Mouse (Mus musculus) heart, embryonic 14.5 days (tissue): ENCODE measurements around the gene Mettl27. TPM values are rescaled to one million over a fixed set of nuclear protein-coding genes. Genes with fewer than 3 reads are reported as not detected.

Source experiments
- ATAC-seq: fragments of 200-750 bp; cut with Nextera tagmentation; 2 replicates; pipeline ENCODE4 v1.8.0; 2017; ENCODE audit warnings: low read depth, moderate TSS enrichment; ENCODE audit not compliant: insufficient number of reproducible peaks, insufficient read depth, low FRiP score
- H3K27ac ChIP-seq, 2 experiments: fragments of 200-500 bp in 1 of 2; fragments of 300-500 bp in 1 of 2; sonication (generic) in 1 of 2; replicated peaks in 1 of 2; 2 replicates each; pipeline ENCODE4 v1.5.1; 2012 to 2014; ENCODE audit warnings: low read depth in 2 of 2, low read length in 2 of 2, control low read depth in 1 of 2, mild to moderate bottlenecking in 1 of 2, mixed read lengths in 1 of 2; ENCODE audit not compliant: control insufficient read depth in 1 of 2, insufficient read depth in 1 of 2
- H3K27me3 ChIP-seq: fragments of 300-500 bp; sonication (generic); 2 replicates; pipeline ENCODE4 v1.6.1; 2014; ENCODE audit warnings: mild to moderate bottlenecking, low read length, control low read depth; ENCODE audit not compliant: control insufficient read depth, insufficient read depth
- H3K36me3 ChIP-seq: fragments of 300-500 bp; sonication (generic); 2 replicates; pipeline ENCODE4 v1.6.1; 2014; ENCODE audit warnings: mild to moderate bottlenecking, control low read depth, low read length, mixed read lengths; ENCODE audit not compliant: control insufficient read depth, insufficient read depth
- H3K4me1 ChIP-seq, 2 experiments: fragments of 200-500 bp in 1 of 2; fragments of 300-500 bp in 1 of 2; sonication (generic) in 1 of 2; 2 replicates each; pipeline ENCODE4 v1.6.1; 2012 to 2014; ENCODE audit warnings: low read length in 2 of 2, control low read depth in 1 of 2, mixed read lengths in 1 of 2; ENCODE audit not compliant: control insufficient read depth in 2 of 2, insufficient read depth in 2 of 2
- H3K4me2 ChIP-seq: fragments of 300-500 bp; sonication (generic); 2 replicates; pipeline ENCODE4 v1.6.1; 2014; ENCODE audit warnings: mild to moderate bottlenecking, low read length
- H3K4me3 ChIP-seq, 2 experiments: fragments of 200-500 bp in 1 of 2; fragments of 300-500 bp in 1 of 2; sonication (generic) in 1 of 2; 2 replicates each; pipeline ENCODE4 v1.5.1; 2012 to 2014; ENCODE audit warnings: low read length in 2 of 2, mild to moderate bottlenecking in 2 of 2, control low read depth in 1 of 2, low read depth in 1 of 2, moderate library complexity in 1 of 2; ENCODE audit not compliant: control insufficient read depth in 1 of 2, insufficient read depth in 1 of 2
- H3K9ac ChIP-seq: fragments of 300-500 bp; sonication (generic); 2 replicates; pipeline ENCODE4 v1.6.1; 2014; ENCODE audit warnings: mild to moderate bottlenecking, low read length
- H3K9me3 ChIP-seq: fragments of 300-500 bp; sonication (generic); 2 replicates; pipeline ENCODE4 v1.6.1; 2016; ENCODE audit warnings: low read length, control low read depth; ENCODE audit not compliant: control insufficient read depth
- WGBS: fragments of 180-500 bp; shearing (Covaris S2); extraction: QIAGEN DNeasy Blood & Tissue Kit; methylation state at CpG from one replicate; pipeline ENCODE4 v1.1.7; 2014; 5-methylcytosine and 5-hydroxymethylcytosine counted together
- polyA plus RNA-seq: library from polyadenylated mRNA; unstranded; fragments of >200 nt; fragmentation: Nextera tagmentation; extraction: Ambion mirVana; gene quantifications from 2 replicates; pipeline ENCODE4 v1.2.1, GENCODE M21; 2014

The Mettl27 gene
- 11.1 and 12.0 TPM in 2 replicates for polyA plus RNA-seq

- Histone ChIP-seq H3K9me3 (no peaks in the 10 kb centered on the region), H3K36me3 (0 out of 2 replicates have a peak, but pooled peaks cover 3% of the 10 kb centered on the region), H3K4me3 (peak within 1 kb of the TSS; percentile 65 to 66), H3K27ac (peak within 1 kb of the TSS; percentile 2 to 45; a peak in 3 of 4 replicates), H3K9ac (peak within 1 kb of the TSS; percentile 73), H3K27me3 (no peaks in the 10 kb centered on the region), H3K4me2 (peak within 1 kb of the TSS; percentile 98), H3K4me1 (peaks cover 2 to 3% of the 10 kb centered on the region in 2 experiments; a peak in 1 of 4 replicates)
- ATAC-seq: peak; percentile 83
- under 1% methylated on average over 41 of the region's 41 CpGs for WGBS
Observed at GRCm38 (mm10) chr5:134932179-134932902, at the start of gene Mettl27. Gene Mettl27 (plus strand): TSS chr5:134932368.

DNA sequence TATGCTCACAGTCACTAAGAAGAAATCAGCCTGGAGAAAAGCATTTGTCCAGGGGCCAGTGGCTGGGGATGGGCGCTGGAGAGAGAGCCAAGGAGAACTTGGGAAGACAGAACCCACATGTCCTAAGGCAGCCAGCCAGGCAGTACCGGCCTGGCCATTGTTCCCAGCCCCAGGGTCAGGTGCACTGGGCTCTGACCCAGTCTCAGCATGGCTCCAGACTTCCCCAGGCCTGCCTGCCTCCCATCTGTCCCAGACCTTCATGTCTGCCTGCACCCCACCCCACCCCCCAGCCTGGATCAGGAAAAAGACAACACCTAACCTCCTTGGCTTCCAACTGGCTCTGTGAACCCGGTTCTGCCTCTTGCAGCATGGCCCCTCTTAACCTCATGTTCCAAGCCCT is 49.1 kb upstream of the Mettl27 start:
- H3K9ac ChIP-seq: no peak overlapping the region
- no peak overlapping the region for H3K4me2 ChIP-seq
- 65% methylated on average over 3 of the region's 3 CpGs for WGBS
- H3K27me3 ChIP-seq: no peaks in the 10 kb centered on the region
- no peak overlapping the region for H3K27ac ChIP-seq
- no peaks in the 10 kb centered on the region; a peak in 2 of 4 replicates for H3K4me1 ChIP-seq
- ATAC-seq: no peak
- no peaks in the 10 kb centered on the region for H3K36me3 ChIP-seq
- no peak overlapping the region for H3K4me3 ChIP-seq
- peaks cover 5% of the 10 kb centered on the region; the same call in 1 of the 2 replicates for H3K9me3 ChIP-seq

GRCm38 (mm10) chr5:134887447-134888335 is 44.5 kb upstream of the Mettl27 start:
- Histone ChIP-seq H3K4me3 (no peak overlapping the region), H3K27me3 (no peaks in the 10 kb centered on the region), H3K27ac (peak overlapping the region; percentile 64 to 75), H3K9me3 (0 out of 2 replicates have a peak, but pooled peaks cover 1% of the 10 kb centered on the region), H3K36me3 (no peaks in the 10 kb centered on the region), H3K9ac (no peak overlapping the region), H3K4me2 (no peak overlapping the region), H3K4me1 (peaks cover 0 to 3% of the 10 kb centered on the region in 2 experiments; a peak in 2 of 4 replicates)
- peak; percentile 73 for ATAC-seq
- 62% methylated on average over 18 of the region's 18 CpGs for WGBS

DNA sequence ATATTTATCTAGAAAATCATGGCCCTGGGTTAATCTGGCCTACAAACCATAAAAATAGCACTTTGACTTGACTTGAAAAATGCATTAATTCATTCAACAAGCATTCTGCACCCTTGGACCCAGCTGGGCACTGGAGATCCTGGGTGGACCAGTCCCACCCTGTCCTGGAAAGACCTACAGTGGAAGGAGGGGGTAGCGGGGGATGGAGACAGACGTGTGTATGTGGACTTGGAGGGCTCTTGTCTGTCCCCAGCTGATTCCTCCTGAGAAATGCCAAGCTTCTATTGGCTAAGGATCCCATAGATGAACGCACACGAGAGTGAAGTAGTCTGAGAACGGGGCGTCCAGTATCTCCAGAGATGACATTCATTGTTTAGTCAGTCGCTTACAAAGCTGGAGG is 43.7 kb upstream of the Mettl27 start:
- peak overlapping the region in 1 of 2 experiments; percentile 64; a peak in 2 of 4 replicates for H3K27ac ChIP-seq
- H3K9me3 ChIP-seq: 0 out of 2 replicates have a peak, but pooled peaks cover 3% of the 10 kb centered on the region
- H3K4me1 ChIP-seq: peaks cover 0 to 3% of the 10 kb centered on the region in 2 experiments; a peak in 2 of 4 replicates
- no peak overlapping the region for H3K4me3 ChIP-seq
- no peak overlapping the region for H3K4me2 ChIP-seq
- no peak for ATAC-seq
- WGBS: 79% methylated on average over 7 of the region's 7 CpGs
- H3K36me3 ChIP-seq: no peaks in the 10 kb centered on the region
- H3K9ac ChIP-seq: no peak overlapping the region
- H3K27me3 ChIP-seq: no peaks in the 10 kb centered on the region

DNA sequence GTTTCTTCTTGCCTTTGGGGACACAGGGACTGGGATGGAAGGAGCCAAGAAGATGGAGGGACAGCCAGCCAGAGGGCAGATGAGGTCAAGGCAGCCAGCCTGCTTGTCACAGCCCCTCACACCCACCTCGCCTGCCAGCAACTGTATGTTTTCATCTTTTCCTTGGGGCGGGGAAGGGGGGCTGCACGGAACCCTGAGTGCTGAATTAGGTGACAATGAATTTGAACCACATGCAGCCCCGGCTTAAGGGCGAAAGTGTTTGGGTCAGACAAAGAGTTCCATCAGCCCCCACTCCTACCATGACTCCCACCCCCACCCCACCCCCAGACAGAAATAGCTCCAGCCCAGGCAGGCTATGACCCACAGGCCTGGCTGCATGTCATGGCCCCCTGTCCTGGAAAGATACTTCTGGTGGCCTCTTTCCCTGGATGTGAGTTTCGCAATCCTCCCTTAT is 41.5 kb upstream of the Mettl27 start:
- Histone ChIP-seq H3K4me2 (no peak overlapping the region), H3K36me3 (no peaks in the 10 kb centered on the region), H3K4me1 (peaks cover 0 to 3% of the 10 kb centered on the region in 2 experiments; a peak in 2 of 4 replicates), H3K9ac (no peak overlapping the region), H3K9me3 (0 out of 2 replicates have a peak, but pooled peaks cover 3% of the 10 kb centered on the region), H3K27ac (no peak overlapping the region), H3K27me3 (no peaks in the 10 kb centered on the region), H3K4me3 (no peak overlapping the region)
- no peak for ATAC-seq
- WGBS: 72% methylated on average over 6 of the region's 6 CpGs

DNA sequence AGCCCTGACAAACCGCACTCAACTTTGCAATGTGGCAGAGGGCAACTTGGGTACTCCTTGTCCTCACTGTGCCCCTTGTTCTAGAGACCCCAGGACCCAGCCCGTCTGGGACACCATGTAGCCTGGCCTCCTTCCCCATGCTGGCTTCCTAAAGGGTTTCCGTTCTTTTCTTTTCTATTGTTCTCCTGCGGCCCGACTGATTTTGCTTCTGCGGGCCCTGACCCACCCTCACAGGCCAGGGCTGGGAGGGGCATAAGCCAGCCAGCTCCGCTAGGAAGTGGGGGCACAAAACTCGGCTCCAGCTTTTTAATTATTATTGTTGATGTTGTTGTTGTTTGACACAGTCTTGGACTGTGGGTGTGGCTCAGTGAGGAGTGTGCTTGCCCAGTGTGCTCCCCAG is 40.6 kb upstream of the Mettl27 start:
- no peak overlapping the region for H3K4me3 ChIP-seq
- H3K4me2 ChIP-seq: no peak overlapping the region
- peak; percentile 10; the same call in 1 of the 2 replicates for ATAC-seq
- peaks cover 0 to 3% of the 10 kb centered on the region in 2 experiments; a peak in 2 of 4 replicates for H3K4me1 ChIP-seq
- no peaks in the 10 kb centered on the region for H3K27me3 ChIP-seq
- 65% methylated on average over 8 of the region's 8 CpGs for WGBS
- H3K27ac ChIP-seq: peak overlapping the region; percentile 48 to 57
- H3K9ac ChIP-seq: no peak overlapping the region
- 0 out of 2 replicates have a peak, but pooled peaks cover 3% of the 10 kb centered on the region for H3K9me3 ChIP-seq
- no peaks in the 10 kb centered on the region for H3K36me3 ChIP-seq

- WGBS: 80% methylated on average over 5 of the region's 5 CpGs
- no peak for ATAC-seq
- H3K4me3 ChIP-seq: no peak overlapping the region
- 0 out of 2 replicates have a peak, but pooled peaks cover 3% of the 10 kb centered on the region for H3K9me3 ChIP-seq
- no peak overlapping the region for H3K4me2 ChIP-seq
- no peak overlapping the region for H3K27ac ChIP-seq
- no peaks in the 10 kb centered on the region for H3K27me3 ChIP-seq
- no peaks in the 10 kb centered on the region for H3K36me3 ChIP-seq
- no peak overlapping the region for H3K9ac ChIP-seq
- peaks cover 0 to 3% of the 10 kb centered on the region in 2 experiments; a peak in 2 of 4 replicates for H3K4me1 ChIP-seq
Observed at GRCm38 (mm10) chr5:134892717-134893116, 39.5 kb upstream of the Mettl27 start.
